Mouse (Mus musculus): ENCODE measurements at regions not wholly inside any gene's neighbourhood (a gene's known extent, or its start where the extent isn't known, plus 50 kb on each side); places are given as distances from the start of the nearest gene placed in this dataset.

DNA sequence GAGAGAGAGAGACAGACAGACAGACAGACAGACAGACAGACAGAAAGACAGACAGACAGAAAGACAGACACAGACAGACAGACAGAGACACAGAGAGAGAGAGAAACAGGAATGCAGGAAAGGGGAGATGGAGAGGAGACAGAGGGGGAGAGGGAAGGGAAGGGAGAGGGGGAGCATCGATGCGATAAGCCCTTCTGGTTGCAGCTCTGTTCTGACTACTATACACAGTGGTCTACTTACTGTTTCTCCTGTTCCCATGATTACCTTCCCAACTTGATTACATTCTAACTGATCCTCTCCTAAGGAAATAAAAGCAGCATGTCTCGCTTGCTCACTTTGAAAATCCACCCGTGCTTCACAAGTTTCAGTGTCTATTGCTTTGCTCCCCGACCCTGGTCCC, 116.8 kb upstream of the Selenok start:
- TF ChIP-seq CTCF (IDR thresholded peaks at IDR 0.05; ENCODE audit: extremely low read depth, insufficient read length, insufficient replicate concordance, low read depth, low read length) (no peak), POLR2A (IDR thresholded peaks at IDR 0.05; ENCODE audit: low read depth, low read length) (no peak)

Measured in small intestine, adult 2 months (tissue).